Mouse (Mus musculus) ES-Bruce4 (cell line): ENCODE results near the gene Taf5l.

Source experiments
- CTCF ChIP-seq: IDR thresholded peaks from one replicate; pipeline ENCODE4 v1.8.1; 2011; ENCODE audit warnings: low read depth, low read length
- EP300 ChIP-seq: IDR thresholded peaks from 2 replicates; pipeline ENCODE4 v1.6.1; 2011; ENCODE audit warnings: low read depth, low read length; ENCODE audit not compliant: insufficient read depth
- POLR2A ChIP-seq: IDR thresholded peaks from one replicate; pipeline ENCODE4 v1.8.1; 2011; ENCODE audit warnings: low read length; ENCODE audit not compliant: insufficient read depth

DNA sequence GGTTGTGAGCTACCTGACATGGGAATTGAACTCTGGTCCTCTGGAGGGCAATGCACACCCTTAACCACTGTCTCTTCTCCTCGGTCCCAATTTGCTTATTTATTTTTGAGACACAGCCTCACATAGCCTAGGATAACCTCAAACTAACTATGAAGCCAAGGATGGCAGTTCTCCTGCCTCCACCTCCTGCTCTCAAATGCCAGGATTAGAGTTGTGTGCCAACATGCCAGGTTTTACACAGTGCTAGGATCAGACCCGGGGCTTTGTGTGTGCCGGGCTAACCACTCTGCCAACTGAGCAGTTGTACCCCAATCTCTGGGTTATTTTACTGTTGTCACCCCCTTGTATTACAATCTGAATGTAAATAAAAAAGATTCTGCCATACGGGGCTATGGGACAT, 43.7 kb downstream of the Taf5l start:
- no peak for TF ChIP-seq CTCF
- no peak for TF ChIP-seq EP300
- TF ChIP-seq POLR2A: no peak
